8 mouse cellular contexts compared by ENCODE assay signal in genomic region chr13:38204171-38204570, GRCm38 (mm10). TPM values are rescaled to one million over a fixed set of nuclear protein-coding genes. Genes with fewer than 3 reads are reported as not detected.
A peak's percentile ranks its signal among the peaks of the same experiment; 100 is the strongest.
DNase-seq lines count a peak whose midpoint lies in the region; ATAC-seq lines count a peak whose summit lies in the region.

No protein-coding gene starts in this region.

- ATAC-seq in neural tube, embryonic 11.5 days (ENCODE audit: insufficient read depth, low FRiP score, low TSS enrichment), result no peak
- ATAC-seq in liver, embryonic 12.5 days, result no peak

- H3K36me3 ChIP-seq in neural tube, embryonic 11.5 days (ENCODE audit: control insufficient read depth, insufficient read depth, low read length), result no peaks in the 10 kb centered on the region
- H3K36me3 ChIP-seq in liver, embryonic 12.5 days, result peaks cover 14% of the 10 kb centered on the region

- 52% methylated on average over 4 of the region's 4 CpGs for WGBS in neural tube, embryonic 11.5 days
- WGBS in liver, embryonic 12.5 days (ENCODE audit: insufficient replicate concordance), result 57% methylated on average over 4 of the region's 4 CpGs

- H3K27ac ChIP-seq in neural tube, embryonic 11.5 days (ENCODE audit: low read depth, low read length), result no peak overlapping the region
- no peak overlapping the region for H3K27ac ChIP-seq in liver, embryonic 12.5 days

- peak; percentile 10 for DNase-seq in embryo, embryonic 9.5 days (ENCODE audit: extremely low spot score)
- no peak for DNase-seq in embryo, embryonic 10 days (ENCODE audit: low spot score)
- DNase-seq in neural tube, embryonic 11.5 days (ENCODE audit: low spot score), result no peak
- DNase-seq in neural tube, embryonic 10.5 days (ENCODE audit: extremely low spot score, low spot score), result no peak
- DNase-seq in right cerebral cortex, adult 18-20 months, result no peak
- no peak for DNase-seq in gastrocnemius, adult 18-20 months (ENCODE audit: low spot score)
- DNase-seq in right cerebral cortex, adult 2 months (ENCODE audit: low spot score in 2 of 2), result no peak

- no peak overlapping the region for H3K9ac ChIP-seq in neural tube, embryonic 11.5 days (ENCODE audit: low read length)
- no peak overlapping the region for H3K9ac ChIP-seq in liver, embryonic 12.5 days

- no peaks in the 10 kb centered on the region for H3K27me3 ChIP-seq in neural tube, embryonic 11.5 days (ENCODE audit: control insufficient read depth, insufficient read depth, low read length)
- H3K27me3 ChIP-seq in liver, embryonic 12.5 days (replicated peaks), result no peaks in the 10 kb centered on the region

- H3K4me1 ChIP-seq in neural tube, embryonic 11.5 days (ENCODE audit: control insufficient read depth, insufficient read depth, low read length), result 0 out of 2 replicates have a peak, but pooled peaks cover 6% of the 10 kb centered on the region
- H3K4me1 ChIP-seq in liver, embryonic 12.5 days, result peaks cover 36% of the 10 kb centered on the region

- peak overlapping the region; percentile 56 for H3K4me2 ChIP-seq in neural tube, embryonic 11.5 days (ENCODE audit: low read depth)
- peak overlapping the region; percentile 80 for H3K4me2 ChIP-seq in liver, embryonic 12.5 days

- peak overlapping the region; percentile 77 for H3K4me3 ChIP-seq in neural tube, embryonic 11.5 days (ENCODE audit: low read depth, low read length)
- peak overlapping the region; percentile 91 for H3K4me3 ChIP-seq in liver, embryonic 12.5 days

- H3K9me3 ChIP-seq in neural tube, embryonic 11.5 days (ENCODE audit: control insufficient read depth, low read length), result no peaks in the 10 kb centered on the region
- H3K9me3 ChIP-seq in liver, embryonic 12.5 days (replicated peaks), result no peaks in the 10 kb centered on the region

RNA-seq across cellular contexts. Expression of gene Snrnp48, which starts 0.6 kb away (rescaled TPM):
- polyA plus RNA-seq in neural tube, embryonic 11.5 days (2014; fragmentation: Nextera tagmentation; extraction: Ambion mirVana), result 33.2 and 35.3 TPM in 2 replicates
- 19.3 and 24.3 TPM in 2 replicates for polyA plus RNA-seq in liver, embryonic 12.5 days (2016; fragmentation: Nextera tagmentation; extraction: Ambion mirVana)
- 10 to 100 TPM in 1 of 2 experiments, 1 to 10 TPM in 1; 9.8 to 10.5 TPM for total RNA-seq in gastrocnemius, adult 18-20 months (2021)

RNA-seq across cellular contexts. Expression of gene Dsp, which starts 53.1 kb away (rescaled TPM):
- polyA plus RNA-seq in neural tube, embryonic 11.5 days (2014; fragmentation: Nextera tagmentation; extraction: Ambion mirVana), result 1.1 TPM in 2 replicates
- 2.1 and 2.3 TPM in 2 replicates for polyA plus RNA-seq in liver, embryonic 12.5 days (2016; fragmentation: Nextera tagmentation; extraction: Ambion mirVana)
- total RNA-seq in gastrocnemius, adult 18-20 months (2021), result under 1 TPM in 1 of 2 experiments, not detected in 1; 0.09 TPM
